Mouse (Mus musculus): ENCODE measurements around the gene Ldlrad1.

Gene Ldlrad1

GRCm38 (mm10) chr4:107196454-107196853 is 12.5 kb upstream of the Ldlrad1 start:
- TF ChIP-seq GATA4 (IDR thresholded peaks at IDR 0.05; ENCODE audit: insufficient replicate concordance, low read length) = no peak

DNA sequence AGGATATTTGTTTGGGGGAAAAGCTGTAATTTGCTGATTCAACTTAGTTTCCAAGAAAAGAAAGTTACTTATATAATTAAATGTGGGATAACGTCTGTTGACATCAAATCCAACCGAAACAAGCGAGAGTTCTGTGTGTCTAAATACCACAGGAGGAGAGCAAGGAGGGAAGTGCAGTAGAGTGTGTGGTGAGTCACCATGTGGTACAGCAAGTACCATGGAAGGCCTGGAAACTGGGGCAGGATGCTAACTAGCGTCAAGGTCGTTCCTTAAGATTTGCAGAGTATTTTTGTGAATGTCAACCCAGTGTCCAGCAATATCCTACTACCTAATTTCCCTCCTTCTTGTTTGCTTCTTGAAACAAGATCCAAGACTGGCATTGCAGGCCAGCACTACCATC is 10.9 kb upstream of the Ldlrad1 start:
- TF ChIP-seq GATA4 (IDR thresholded peaks at IDR 0.05; ENCODE audit: insufficient replicate concordance, low read length) = no peak

DNA sequence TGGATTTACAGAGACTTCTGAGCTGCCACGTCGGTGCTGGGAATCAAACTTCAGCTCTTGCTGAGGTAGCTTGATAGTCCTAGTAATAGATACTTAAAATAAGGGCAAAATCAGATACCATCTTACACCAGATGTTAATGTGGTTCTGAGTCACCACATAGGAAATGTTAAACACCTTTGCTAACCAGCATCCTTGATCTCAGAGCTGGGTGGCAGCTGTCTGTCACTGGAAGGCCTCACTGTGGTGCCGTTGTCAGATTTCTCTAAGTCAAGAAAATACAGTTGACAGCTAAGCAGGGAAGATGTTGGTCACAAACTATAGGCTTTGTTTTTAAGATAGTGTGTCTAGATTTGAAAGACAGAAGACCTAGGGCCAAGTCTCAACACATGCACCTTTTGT is 7.2 kb upstream of the Ldlrad1 start:
- TF ChIP-seq GATA4 (IDR thresholded peaks at IDR 0.05; ENCODE audit: insufficient replicate concordance, low read length) = no peak

- TF ChIP-seq GATA4 (IDR thresholded peaks at IDR 0.05; ENCODE audit: insufficient replicate concordance, low read length) = no peak
Measured at GRCm38 (mm10) chr4:107203001-107203400, 6.0 kb upstream of the Ldlrad1 start.

GRCm38 (mm10) chr4:107207016-107207415 is 2.0 kb upstream of the Ldlrad1 start:
- TF ChIP-seq GATA4 (IDR thresholded peaks at IDR 0.05; ENCODE audit: insufficient replicate concordance, low read length) = no peak

DNA sequence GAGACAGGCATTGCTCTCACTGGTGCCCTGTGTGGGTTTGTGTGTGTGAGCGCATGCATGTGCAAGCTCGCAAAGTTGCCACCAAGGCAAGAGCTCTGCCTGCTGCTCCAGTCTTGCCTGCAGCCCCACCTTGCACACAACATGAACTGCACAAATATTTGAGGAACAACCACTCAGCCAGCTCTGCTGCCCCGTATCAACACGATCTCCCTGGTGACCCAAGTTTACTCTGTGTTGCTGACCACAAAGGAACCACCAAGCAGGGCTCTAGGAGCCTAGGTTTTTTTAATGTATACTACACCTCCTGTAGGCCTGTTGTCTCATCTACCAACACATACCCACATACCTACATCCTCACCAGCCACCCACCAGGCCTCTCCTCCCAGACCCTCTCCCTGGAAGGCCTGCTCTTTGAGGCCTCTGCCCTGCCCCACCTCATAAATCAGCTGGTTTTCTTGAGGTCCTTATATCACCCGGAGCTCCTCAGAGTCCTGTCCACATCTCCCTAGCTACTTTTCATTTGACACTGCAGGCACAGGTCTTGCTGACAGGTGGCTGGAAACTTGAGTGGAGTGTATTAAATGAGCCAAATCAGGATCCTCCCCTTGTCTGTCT is 1.6 kb downstream of the Ldlrad1 start:
- no peak for TF ChIP-seq GATA4 (IDR thresholded peaks at IDR 0.05; ENCODE audit: insufficient replicate concordance, low read length)

DNA sequence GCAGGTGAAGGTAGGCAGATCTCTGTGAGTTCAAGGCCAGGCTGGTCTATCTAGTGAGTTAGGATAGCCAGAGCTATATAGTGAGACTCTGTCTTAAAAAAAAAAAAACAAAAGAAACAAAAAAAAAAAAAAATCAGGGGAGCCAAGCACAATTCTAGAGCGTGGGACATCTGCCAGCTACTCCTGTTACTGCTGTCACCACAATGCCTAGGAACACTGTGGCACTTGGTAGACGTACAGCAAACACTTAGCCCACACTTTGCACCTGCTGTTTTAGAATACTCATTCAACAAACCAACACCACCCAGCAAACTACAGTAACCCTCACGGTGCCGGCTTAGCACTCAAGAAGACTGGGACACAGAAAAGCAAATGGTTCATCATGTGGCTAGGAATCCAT is 2.5 kb downstream of the Ldlrad1 start:
- TF ChIP-seq GATA4 (IDR thresholded peaks at IDR 0.05; ENCODE audit: insufficient replicate concordance, low read length) = no peak

DNA sequence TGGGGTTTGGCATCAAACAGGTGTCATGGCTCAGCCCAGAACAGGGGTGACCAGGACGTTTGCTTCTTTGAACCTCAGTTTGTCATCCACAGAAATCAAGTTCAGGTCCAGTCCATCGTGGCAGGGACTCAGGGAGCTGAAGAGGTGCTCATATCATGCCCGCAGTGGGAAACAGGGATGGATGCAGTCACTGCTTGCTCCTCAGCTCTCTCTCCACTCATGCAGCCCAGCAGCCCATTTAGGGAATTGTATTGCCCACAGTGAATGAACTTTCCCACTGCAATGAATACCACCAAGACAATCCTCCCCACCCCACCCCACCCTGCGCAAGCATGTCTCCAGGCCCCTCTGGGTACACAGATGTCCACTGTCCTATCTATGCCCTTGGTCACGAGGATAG is 3.0 kb downstream of the Ldlrad1 start:
- no peak for TF ChIP-seq GATA4 (IDR thresholded peaks at IDR 0.05; ENCODE audit: insufficient replicate concordance, low read length)

DNA sequence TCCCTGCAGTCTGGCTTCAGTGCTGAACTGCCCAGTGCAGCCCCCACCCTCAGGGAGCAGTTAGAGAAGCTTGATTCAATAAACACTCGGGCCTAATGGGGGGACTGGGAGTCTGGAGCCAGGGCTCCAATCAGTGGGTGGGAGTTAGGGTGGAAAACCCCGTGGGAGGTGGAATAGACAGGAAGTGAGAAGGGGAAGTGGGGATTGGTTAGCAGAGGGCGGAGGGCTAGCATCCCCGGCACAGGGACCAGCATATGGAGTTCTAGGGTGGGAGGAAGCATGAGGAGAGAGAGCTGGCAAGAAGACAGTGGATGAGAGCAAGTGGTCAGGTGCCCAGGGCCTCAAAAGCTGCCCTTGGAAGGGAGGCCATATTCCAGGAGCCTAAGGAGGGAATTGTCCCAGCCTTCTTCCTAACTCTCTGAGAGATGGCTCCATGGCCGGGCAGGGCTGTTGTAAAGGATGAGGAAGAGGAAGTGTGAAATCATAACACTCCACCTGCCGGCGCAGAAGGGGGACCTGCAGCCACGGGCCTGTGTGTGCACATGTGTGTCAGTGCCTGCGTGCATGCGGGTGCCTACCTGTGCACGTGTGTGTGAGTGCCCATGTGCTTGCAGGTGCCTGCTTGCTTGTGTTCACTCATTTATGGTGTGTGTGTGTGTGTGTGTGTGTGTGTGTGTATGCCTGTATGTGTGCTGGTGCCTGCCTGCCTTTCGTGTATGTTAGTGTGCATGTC is 4.5 kb downstream of the Ldlrad1 start:
- TF ChIP-seq GATA4 (IDR thresholded peaks at IDR 0.05; ENCODE audit: insufficient replicate concordance, low read length) = no peak

DNA sequence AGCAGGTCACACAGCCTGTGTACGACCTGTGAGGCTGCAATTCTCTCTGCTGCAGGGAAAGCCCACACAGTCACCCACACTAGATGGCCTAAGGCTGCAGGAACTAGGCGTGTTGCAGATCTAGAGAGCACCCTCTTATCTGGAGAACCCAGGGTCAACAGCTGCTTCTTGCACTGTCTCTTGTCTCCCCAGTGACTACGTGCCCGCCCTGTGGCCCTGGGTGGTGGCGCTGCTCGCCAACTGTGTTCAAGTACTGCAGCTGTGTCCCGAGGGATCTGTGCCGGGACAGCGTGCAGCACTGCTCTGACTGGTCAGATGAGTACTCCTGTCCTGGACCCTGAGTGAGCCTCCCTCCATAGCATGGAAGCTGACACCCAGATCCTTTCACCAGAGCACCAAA is 8.6 kb downstream of the Ldlrad1 start:
- no peak for TF ChIP-seq GATA4 (IDR thresholded peaks at IDR 0.05; ENCODE audit: insufficient replicate concordance, low read length)

- no peak for TF ChIP-seq GATA4 (IDR thresholded peaks at IDR 0.05; ENCODE audit: insufficient replicate concordance, low read length)
Measured at GRCm38 (mm10) chr4:107221524-107221923, 12.5 kb downstream of the Ldlrad1 start.

DNA sequence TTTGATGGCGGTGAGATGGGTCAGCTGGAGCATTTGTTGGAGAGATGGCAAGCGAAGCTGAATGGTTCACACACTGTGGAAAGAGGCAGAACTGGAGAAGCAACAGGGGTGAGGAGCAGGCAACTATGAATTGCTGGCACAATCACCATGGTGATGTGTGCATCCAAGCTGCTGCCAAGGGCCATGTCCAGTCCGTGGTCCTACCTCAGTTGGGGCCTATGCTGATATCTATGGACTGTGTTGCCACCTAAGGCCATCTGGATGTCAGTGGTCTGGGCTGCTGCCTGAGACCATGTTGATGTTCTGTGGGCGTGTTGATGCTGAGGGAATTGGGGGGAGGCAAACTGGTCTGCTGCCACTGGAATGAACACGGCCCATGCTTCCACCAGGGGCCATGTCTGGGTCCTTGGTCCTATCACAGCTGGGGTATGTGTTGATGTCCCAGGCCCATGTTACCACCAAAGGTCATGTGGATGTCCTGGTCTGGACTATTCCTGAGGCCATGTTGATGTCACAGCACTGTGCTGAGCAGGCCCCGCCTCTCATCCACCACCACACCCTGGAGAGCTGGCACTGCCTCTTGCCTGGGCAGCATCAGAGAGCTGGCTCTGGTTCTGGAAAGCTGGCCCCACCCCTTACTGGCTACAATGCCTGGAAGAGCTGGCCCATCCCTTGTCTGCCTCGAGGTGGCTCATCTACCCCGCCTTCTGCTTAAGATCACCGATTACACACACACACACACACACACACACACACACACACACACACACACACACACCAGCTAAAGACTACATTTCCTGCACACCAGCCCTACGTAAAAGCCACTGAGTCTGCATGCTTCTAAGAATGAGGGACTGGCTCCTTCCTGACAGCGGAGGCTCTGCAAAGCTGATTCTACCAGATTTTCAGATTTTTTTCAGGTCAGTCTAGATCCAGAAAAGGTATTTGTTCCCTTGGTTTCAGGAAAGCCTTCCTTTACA is 14.5 kb downstream of the Ldlrad1 start:
- no peak for TF ChIP-seq GATA4 (IDR thresholded peaks at IDR 0.05; ENCODE audit: insufficient replicate concordance, low read length)

GRCm38 (mm10) chr4:107226313-107226712 is 17.3 kb downstream of the Ldlrad1 start:
- no peak for TF ChIP-seq GATA4 (IDR thresholded peaks at IDR 0.05; ENCODE audit: insufficient replicate concordance, low read length)

DNA sequence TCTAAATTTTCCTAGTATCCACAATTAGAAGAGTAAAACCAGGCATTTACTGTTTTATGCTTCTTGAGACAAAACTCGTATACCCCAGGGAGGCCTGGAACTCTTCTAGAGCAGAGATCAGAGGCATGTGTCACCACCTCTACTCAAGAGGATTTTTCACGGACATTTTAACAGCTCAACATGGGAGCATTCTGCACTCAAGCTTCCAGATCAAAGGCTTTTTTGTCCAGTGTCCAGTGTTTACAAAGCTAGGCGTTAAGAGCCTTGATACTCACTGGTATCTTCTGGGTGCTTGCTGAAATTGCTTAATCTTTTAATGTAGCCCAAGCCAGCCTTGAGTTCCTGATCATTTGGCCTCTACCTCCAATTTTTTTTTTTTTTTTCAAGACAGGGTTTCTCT is 23.2 kb downstream of the Ldlrad1 start:
- TF ChIP-seq GATA4 (IDR thresholded peaks at IDR 0.05; ENCODE audit: insufficient replicate concordance, low read length) = no peak

- no peak for TF ChIP-seq GATA4 (IDR thresholded peaks at IDR 0.05; ENCODE audit: insufficient replicate concordance, low read length)
Measured at GRCm38 (mm10) chr4:107238253-107238652, 29.3 kb downstream of the Ldlrad1 start.

DNA sequence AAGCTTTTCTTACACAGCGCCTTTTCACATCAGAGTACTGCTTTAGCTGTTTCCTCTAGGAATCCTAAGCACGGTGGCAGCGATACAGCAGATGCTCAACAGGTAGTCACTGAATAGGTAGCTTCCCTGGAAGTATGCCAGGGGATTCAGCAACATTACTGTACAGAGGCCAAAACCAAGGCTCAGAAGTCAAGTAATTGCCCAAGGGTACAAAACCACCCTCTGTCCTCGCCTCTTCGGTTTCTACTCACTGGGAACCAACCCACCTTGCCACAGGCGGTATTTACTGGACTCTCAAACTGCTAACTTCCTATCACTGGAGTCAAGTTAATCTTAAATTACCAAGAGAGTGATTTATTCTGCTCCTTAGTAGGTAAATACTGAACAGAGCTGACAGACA is 31.2 kb downstream of the Ldlrad1 start:
- no peak for TF ChIP-seq GATA4 (IDR thresholded peaks at IDR 0.05; ENCODE audit: insufficient replicate concordance, low read length)

All from liver, adult (tissue).